Mouse (Mus musculus): ENCODE measurements around the gene Ppil4. TPM values are rescaled to one million over a fixed set of nuclear protein-coding genes. Genes with fewer than 3 reads are reported as not detected.

Gene Ppil4
- polyA plus RNA-seq, 1 experiment from 2014 or later = 39.0 TPM

DNA sequence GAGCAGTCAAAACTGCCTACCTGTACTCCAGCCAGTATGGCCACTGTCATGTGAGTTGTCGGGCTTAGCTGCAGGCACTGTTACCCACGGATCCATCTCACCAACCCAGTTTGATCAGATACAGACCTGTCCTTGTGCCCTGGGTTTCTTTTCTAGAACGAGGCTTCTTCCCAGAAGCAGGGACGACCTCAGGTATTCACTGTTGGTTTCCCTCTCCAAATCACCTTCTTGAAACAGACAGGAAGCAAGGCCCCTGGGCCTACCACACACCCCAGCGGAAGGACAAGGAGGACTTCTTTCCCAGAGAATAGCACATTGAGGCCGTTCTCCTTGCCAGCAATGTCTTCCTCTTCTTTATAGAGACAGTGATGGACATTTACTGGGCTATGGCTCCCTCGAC lies 67.8 kb downstream of the Ppil4 start:
- no peak for TF ChIP-seq CTCF (IDR thresholded peaks at IDR 0.05; ENCODE audit: low read depth)
- no peak overlapping the region for H3K4me2 ChIP-seq
- DNase-seq = no peak

GRCm38 (mm10) chr10:7861259-7861936 lies 68.7 kb downstream of the Ppil4 start:
- Histone ChIP-seq H3K9ac (no peak overlapping the region), H3K9me3 (ENCODE audit: low read depth, low read length) (no peaks in the 10 kb centered on the region), H3K4me2 (no peak overlapping the region), H3K4me3 (ENCODE audit: low read depth, low read length) (no peak overlapping the region), H3K36me3 (ENCODE audit: insufficient read depth) (no peaks in the 10 kb centered on the region), H3K27ac (ENCODE audit: low read depth) (no peak overlapping the region), H3K4me1 (ENCODE audit: insufficient read depth) (no peaks in the 10 kb centered on the region), H3K27me3 (ENCODE audit: insufficient read depth, low read length) (no peaks in the 10 kb centered on the region)
- no peak for TF ChIP-seq CTCF (IDR thresholded peaks at IDR 0.05; ENCODE audit: low read depth)
- WGBS = 71% methylated on average over 14 of the region's 14 CpGs
- ATAC-seq (ENCODE audit: insufficient read depth) = peak; percentile 54; the same call in 1 of the 2 replicates
- peak; percentile 15 for DNase-seq

More for the DNA sequence above, 67.8 kb downstream of the Ppil4 start:
- no peak for ATAC-seq (ENCODE audit: insufficient read depth)
- WGBS = 88% methylated on average over 7 of the region's 7 CpGs
- Histone ChIP-seq H3K36me3 (ENCODE audit: insufficient read depth) (no peaks in the 10 kb centered on the region), H3K27ac (ENCODE audit: low read depth) (no peak overlapping the region), H3K9me3 (ENCODE audit: low read depth, low read length) (no peaks in the 10 kb centered on the region), H3K9ac (no peak overlapping the region), H3K27me3 (ENCODE audit: insufficient read depth, low read length) (no peaks in the 10 kb centered on the region), H3K4me1 (ENCODE audit: insufficient read depth) (no peaks in the 10 kb centered on the region), H3K4me3 (ENCODE audit: low read depth, low read length) (no peak overlapping the region)

DNA sequence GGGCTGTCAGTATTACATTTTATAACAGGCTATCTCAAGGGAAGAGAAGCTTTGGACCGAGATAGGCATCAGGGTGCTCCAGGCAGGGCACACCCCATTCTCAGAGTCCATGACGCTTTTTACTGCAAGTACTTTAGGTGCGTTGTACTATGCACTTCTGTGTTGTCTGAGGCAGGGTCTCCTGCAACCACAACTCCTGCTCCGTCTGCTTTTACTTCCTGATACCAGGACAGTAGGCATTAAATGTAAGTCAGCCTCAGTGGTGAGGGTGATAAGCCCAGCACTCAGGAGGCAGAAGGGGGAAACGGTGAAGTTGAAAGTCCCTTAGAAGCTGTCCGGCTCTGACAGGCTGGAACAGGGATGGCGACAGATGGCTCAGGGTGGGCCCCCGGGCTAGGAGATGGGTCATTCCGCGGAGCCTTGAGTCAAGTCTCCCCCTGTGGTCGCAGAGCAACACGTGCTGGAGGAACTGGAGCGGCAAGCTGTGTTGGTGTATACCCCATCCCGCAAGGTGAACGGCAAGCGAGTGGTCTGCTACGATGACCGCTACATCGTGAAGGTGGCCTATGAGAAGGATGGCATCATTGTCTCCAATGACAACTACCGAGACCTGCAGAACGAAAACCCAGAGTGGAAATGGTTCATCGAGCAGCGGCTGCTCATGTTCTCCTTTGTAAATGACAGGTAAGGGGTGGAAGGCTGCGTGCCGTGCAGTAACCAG lies 69.4 kb downstream of the Ppil4 start:
- Histone ChIP-seq H3K9ac (no peak overlapping the region), H3K4me3 (ENCODE audit: low read depth, low read length) (no peak overlapping the region), H3K27ac (ENCODE audit: low read depth) (no peak overlapping the region), H3K36me3 (ENCODE audit: insufficient read depth) (no peaks in the 10 kb centered on the region), H3K4me1 (ENCODE audit: insufficient read depth) (no peaks in the 10 kb centered on the region), H3K4me2 (no peak overlapping the region), H3K27me3 (ENCODE audit: insufficient read depth, low read length) (peaks cover 6% of the 10 kb centered on the region), H3K9me3 (ENCODE audit: low read depth, low read length) (no peaks in the 10 kb centered on the region)
- no peak for TF ChIP-seq CTCF (IDR thresholded peaks at IDR 0.05; ENCODE audit: low read depth)
- ATAC-seq (ENCODE audit: insufficient read depth) = no peak
- WGBS = 88% methylated on average over 25 of the region's 25 CpGs
- no peak for DNase-seq

DNA sequence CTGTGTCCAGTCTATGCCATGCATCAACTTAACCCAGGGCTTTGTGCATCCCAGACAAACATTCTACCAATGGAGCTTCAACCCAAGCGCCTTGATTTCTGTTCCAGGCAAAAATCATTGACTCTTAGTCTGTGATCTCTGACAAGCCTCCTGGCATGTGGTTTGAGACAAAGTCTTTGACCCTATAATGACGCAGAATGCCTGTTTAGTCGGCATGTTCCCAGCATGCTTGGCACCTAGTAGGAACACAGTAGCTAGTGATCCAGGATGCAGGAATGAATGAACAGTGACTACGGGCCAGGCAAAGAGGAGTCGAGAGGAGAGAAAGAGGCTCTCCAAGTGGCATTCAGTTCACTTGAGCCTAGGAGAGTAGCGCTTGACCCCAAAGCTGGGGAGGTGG lies 70.7 kb downstream of the Ppil4 start:
- Histone ChIP-seq H3K9me3 (ENCODE audit: low read depth, low read length) (no peaks in the 10 kb centered on the region), H3K4me3 (ENCODE audit: low read depth, low read length) (no peak overlapping the region), H3K36me3 (ENCODE audit: insufficient read depth) (no peaks in the 10 kb centered on the region), H3K4me2 (no peak overlapping the region), H3K27me3 (ENCODE audit: insufficient read depth, low read length) (peaks cover 19% of the 10 kb centered on the region), H3K4me1 (ENCODE audit: insufficient read depth) (no peaks in the 10 kb centered on the region), H3K9ac (no peak overlapping the region), H3K27ac (ENCODE audit: low read depth) (no peak overlapping the region)
- ATAC-seq (ENCODE audit: insufficient read depth) (no peak), DNase-seq (no peak)
- WGBS = 92% methylated on average over 6 of the region's 6 CpGs
- no peak for TF ChIP-seq CTCF (IDR thresholded peaks at IDR 0.05; ENCODE audit: low read depth)

DNA sequence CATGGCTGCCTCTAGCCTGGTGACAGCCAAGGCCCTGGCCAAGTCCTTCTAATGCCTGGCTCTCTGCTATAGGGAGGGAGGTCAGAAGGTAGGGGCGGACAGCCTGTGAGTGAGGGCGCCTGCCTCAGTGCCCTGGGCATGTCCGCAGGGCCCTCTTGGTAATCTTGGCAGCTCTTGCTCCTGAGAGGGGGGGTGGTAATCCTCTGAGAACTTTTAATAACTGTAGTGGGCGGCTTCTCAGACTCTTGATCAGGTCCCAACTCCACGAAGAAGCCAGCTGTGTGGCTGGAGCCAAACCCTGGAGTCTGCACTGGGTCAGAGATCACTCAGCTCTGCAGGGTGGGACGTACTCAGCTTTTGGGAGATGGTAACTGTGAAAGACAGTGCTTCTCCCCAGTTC lies 71.5 kb downstream of the Ppil4 start:
- Histone ChIP-seq H3K4me1 (ENCODE audit: insufficient read depth) (no peaks in the 10 kb centered on the region), H3K27ac (ENCODE audit: low read depth) (no peak overlapping the region), H3K36me3 (ENCODE audit: insufficient read depth) (no peaks in the 10 kb centered on the region), H3K9me3 (ENCODE audit: low read depth, low read length) (no peaks in the 10 kb centered on the region), H3K4me2 (no peak overlapping the region), H3K27me3 (ENCODE audit: insufficient read depth, low read length) (peaks cover 25% of the 10 kb centered on the region), H3K4me3 (ENCODE audit: low read depth, low read length) (no peak overlapping the region), H3K9ac (no peak overlapping the region)
- 58% methylated on average over 6 of the region's 6 CpGs for WGBS
- peak; percentile 28 for DNase-seq
- no peak for TF ChIP-seq CTCF (IDR thresholded peaks at IDR 0.05; ENCODE audit: low read depth)
- no peak for ATAC-seq (ENCODE audit: insufficient read depth)

GRCm38 (mm10) chr10:7864806-7865205 lies 72.1 kb downstream of the Ppil4 start:
- no peak for DNase-seq
- Histone ChIP-seq H3K4me2 (no peak overlapping the region), H3K4me3 (ENCODE audit: low read depth, low read length) (no peak overlapping the region), H3K9me3 (ENCODE audit: low read depth, low read length) (no peaks in the 10 kb centered on the region), H3K27ac (ENCODE audit: low read depth) (no peak overlapping the region), H3K27me3 (ENCODE audit: insufficient read depth, low read length) (peaks cover 25% of the 10 kb centered on the region), H3K9ac (no peak overlapping the region), H3K4me1 (ENCODE audit: insufficient read depth) (no peaks in the 10 kb centered on the region), H3K36me3 (ENCODE audit: insufficient read depth) (no peaks in the 10 kb centered on the region)
- 81% methylated on average over 3 of the region's 3 CpGs for WGBS
- no peak for ATAC-seq (ENCODE audit: insufficient read depth)
- TF ChIP-seq CTCF (IDR thresholded peaks at IDR 0.05; ENCODE audit: low read depth) = no peak
